Mouse (Mus musculus): ENCODE measurements at regions not wholly inside any gene's neighbourhood (a gene's known extent, or its start where the extent isn't known, plus 50 kb on each side); places are given as distances from the start of the nearest gene placed in this dataset.

- no peak for DNase-seq
These were observed 93.7 kb upstream of the Ptgfr start for GRCm38 (mm10) chr3:151931096-151931495.

GRCm38 (mm10) chr3:151914010-151914513 lies 76.6 kb upstream of the Ptgfr start:
- DNase-seq = peak; percentile 85 to 92

- DNase-seq = peak; percentile 53 to 63
These were observed 74.9 kb upstream of the Ptgfr start for GRCm38 (mm10) chr3:151912292-151912691.

GRCm38 (mm10) chr3:151910851-151911250 lies 73.4 kb upstream of the Ptgfr start:
- no peak for DNase-seq

- peak; percentile 7 to 37 for DNase-seq
These were observed 71.9 kb upstream of the Ptgfr start for GRCm38 (mm10) chr3:151909344-151909743.

DNA sequence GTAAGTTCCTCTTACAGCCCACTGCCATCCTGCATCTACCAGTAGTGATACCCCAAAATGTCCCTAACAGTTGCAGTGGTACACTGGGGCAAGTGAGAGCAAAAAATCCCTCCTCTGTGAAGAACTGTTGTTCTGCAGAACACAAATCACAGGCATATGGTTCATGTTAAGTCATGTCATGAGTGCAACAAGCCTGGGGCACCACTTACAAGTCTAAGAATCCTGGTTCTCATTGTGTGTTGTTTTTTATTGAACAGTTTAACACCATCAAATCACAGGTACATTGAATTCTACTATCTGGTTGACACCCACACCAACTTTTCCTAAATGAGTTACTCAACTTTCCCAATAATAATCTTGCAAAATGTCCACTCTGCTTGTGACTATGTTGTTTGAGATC lies 71.5 kb upstream of the Ptgfr start:
- DNase-seq = no peak

DNA sequence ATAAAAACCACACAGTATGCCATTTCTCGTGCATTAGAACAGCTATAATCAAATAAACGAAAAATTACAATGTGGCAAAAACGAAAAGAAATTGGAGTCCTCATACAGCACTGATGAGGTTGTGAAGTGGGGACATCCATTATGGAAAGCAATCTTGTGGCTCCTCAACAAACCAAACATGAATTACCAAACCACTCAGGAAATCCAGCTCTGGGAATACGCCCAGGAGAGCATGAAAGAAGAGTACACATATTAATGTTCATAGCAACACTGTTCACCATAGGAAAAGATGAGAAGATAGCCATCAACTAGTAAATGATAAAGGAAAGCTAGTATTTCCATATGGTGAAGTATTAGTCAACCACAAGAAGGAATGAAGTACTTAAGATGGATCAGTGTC lies 68.3 kb upstream of the Ptgfr start:
- DNase-seq = no peak

DNA sequence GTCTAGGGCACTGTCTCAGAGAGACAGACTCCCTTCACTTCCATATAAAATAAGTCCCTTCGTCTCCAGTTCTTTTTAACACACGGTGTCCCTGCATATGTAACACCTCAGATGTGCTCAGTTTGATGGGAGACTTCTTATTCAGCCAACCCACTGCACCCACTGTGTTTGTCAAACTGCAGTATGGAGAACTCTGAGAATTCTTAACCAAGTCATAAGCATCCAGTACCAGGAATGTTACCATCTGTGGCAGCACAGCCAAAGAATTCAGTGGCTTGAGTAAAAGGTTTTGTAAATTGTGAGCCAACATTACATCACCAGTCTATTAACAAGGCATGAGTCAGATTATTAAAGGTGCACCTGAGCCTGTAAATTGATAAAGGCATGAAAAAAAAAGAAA lies 65.7 kb upstream of the Ptgfr start:
- no peak for DNase-seq

- DNase-seq = no peak
These were observed 64.9 kb upstream of the Ptgfr start for GRCm38 (mm10) chr3:151902216-151902827.

- DNase-seq = no peak
These were observed 62.2 kb upstream of the Ptgfr start for GRCm38 (mm10) chr3:151899676-151900075.

DNA sequence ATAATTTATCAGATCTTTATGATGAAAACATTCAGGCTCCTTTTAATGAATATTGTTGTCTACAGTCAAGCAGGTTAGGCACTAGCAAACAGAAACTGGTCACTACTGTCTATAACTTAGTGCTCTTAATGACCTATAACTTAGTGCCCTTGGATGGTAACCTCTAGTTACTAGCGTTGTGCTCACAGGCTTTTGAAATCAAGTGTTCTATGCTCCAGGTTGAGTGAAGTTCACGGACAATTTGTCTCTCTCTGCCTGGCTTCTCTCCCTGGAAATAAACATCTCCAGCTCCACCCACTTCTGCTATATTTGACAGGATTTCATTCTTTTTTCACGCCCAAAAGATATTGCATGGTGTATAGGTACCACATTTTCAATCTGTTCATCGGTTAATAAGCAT lies 61.7 kb upstream of the Ptgfr start:
- no peak for DNase-seq

DNA sequence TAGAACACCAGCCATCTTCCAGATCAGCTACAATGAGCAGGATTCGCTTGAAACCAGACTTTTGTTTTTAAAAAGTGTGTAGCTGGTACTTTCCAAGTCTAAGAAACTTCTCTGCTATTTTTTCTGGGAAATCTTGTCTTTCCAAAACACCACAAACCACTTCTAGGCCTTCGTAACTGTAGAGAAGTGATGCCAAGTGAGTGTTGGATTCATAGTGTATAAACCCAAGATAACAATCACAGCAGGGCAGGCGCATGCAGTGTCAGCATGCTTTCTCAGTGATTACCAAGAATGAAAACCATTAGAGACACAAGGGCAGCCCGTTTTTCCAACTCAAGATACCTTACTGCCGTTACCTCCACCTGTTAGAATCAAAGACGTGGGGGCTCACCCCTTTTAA lies 58.9 kb upstream of the Ptgfr start:
- DNase-seq = no peak

GRCm38 (mm10) chr3:151894712-151895111 lies 57.3 kb upstream of the Ptgfr start:
- no peak for DNase-seq

DNA sequence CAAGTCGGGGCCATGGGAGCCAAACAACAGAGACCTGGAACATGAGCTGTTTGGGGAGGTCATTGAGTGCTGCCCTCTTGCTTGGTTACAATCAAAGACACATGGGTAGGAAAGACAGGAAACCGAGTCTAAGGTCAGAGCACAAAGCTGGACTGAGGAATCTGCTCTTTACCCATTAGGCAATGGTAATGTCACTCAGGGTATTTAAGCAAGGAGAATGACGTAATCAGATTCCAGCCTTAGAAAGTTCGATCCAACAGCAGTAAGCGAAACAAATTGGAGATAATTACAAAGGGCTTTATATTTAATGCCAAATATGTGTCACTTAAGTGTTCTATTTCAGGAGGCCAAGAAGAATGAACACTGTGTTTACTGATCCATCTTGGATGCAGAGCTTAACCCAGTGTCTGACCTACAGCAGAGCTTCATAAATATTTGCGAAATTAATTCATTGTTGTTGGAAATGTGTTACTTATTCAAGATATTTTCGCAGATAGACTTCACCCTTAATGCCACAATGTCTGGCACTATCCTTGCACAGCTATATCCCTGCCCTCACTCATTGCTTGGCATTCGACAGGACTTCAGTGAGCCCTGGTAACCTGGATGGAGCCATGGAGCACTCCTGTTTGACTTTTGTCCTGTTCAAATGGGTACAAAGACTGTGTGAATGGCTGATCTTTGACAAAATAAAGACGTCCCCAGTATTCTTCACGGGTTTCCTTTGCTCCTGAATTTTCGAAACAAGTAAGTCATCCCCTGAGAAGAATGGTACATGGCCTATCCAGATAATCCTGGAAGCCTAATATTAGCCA lies 56.2 kb upstream of the Ptgfr start:
- peak; percentile 18 to 47 for DNase-seq

DNA sequence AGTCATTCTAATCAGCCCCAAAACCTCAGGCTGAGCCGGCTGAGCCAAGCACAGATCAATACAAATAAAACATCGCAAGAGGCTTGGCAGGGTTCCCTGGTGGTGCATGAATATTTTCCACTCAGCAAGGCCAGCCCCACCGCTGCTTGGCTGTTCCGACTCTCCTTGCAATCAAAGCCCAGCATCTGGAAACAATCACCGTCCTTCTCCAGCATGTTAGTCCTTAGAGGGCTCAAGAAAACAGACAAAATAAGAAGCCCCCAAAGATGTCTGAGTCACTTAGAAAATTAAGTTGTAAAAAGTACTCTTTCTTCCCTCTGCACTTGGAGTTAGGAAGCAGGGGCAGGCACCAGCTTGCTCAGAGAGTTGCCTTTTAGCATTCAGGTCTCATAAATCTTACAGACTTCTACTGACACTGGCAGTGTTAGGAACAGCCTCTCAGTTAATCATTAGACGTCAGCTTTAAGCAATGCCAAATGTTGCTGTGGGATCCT lies 54.4 kb upstream of the Ptgfr start:
- DNase-seq = peak; percentile 73 to 81

GRCm38 (mm10) chr3:151891336-151891735 lies 53.9 kb upstream of the Ptgfr start:
- no peak for DNase-seq

DNA sequence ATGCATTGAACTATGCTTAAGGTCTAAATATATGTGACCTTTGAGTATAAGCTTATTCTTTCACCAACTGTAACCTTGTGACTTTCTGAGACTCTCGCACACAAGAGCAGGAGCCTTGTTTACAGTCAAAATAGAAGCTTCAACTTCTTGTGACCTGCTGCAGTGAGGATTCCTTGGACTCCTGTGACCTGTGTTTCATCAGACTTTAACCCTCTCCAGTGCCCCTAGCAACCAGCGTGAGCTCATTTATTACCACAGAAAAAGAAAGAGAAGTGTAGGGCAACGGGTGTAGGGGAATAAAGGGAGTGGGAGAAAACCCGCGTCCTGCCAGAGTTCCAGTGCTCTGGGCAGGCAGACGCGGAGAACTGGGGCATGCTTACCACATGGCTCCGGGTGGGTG lies 52.3 kb upstream of the Ptgfr start:
- no peak for DNase-seq
